Mouse (Mus musculus) ovary, adult 10 weeks (tissue): ENCODE measurements around the gene Esp22. TPM values are rescaled to one million over a fixed set of nuclear protein-coding genes. Genes with fewer than 3 reads are reported as not detected.

Source experiments
- polyA plus RNA-seq: library from polyadenylated mRNA; stranded (reverse); fragments of 350-450 nt; fragmentation: Illumina TruSeq; extraction: RNeasy Lipid Tissue Mini Kit (QIAGEN cat#74804); gene quantifications from one replicate; pipeline ENCODE4 v1.2.3, GENCODE M21; 2014

The Esp22 gene
- not detected for polyA plus RNA-seq

DNA sequence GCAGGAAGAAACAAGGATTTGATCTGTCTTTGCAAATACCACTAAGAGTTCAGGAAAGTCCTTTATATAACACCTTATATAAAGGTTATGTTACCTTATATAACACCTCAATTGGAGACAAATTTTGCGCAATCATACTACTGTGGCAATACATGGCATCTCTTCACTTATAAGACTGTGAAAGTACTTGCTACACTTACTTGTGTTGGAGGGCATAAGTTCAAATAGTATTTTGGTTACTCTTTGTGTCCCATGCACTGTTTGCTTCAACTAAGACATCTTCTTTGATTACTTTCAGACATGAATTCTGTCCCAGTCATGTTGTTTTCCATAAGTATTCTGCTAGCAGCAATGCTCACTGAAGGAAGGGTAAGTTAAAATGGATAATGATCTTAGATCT is at the start of gene Esp22:
Gene Esp22, plus strand, starts transcription at position 301 of the 400 bp plus-strand sequence.

DNA sequence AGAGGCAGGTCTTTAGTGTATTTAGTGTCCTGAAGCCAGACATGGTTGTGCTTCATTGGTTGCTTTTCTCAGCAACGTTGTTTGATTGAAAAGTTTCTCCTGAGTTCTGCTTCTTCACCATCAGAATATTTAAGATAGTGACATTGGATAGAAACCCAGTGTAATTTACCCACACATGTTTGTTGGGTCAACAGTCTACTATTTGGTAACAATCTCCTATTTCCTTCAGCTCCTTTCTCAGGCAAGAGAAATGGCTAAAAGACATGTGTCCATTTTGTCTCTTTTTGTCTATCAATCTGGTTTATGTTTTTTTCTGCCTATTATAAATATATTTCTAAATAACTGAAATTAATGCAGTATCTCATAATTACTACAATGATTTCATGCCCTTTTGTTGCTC is 18.2 kb upstream of the Esp22 start, which contains the start of gene Esp23:
Gene Esp23, minus strand, starts transcription at position 101 of the 400 bp plus-strand sequence.

Other genes with a start within 250 kb of the Esp22 start
- not detected for gene Esp24, start 58.6 kb upstream of the Esp22 start, polyA plus RNA-seq
- gene Gm21903, start 52.0 kb upstream of the Esp22 start, polyA plus RNA-seq: not detected
- gene Esp23, start 18.3 kb upstream of the Esp22 start, polyA plus RNA-seq: not detected